Mouse (Mus musculus): ENCODE results near the gene Nhlh1. TPM values are rescaled to one million over a fixed set of nuclear protein-coding genes. Genes with fewer than 3 reads are reported as not detected.

The Nhlh1 gene
- total RNA-seq, 1 experiment from 2014 or later, result not detected

DNA sequence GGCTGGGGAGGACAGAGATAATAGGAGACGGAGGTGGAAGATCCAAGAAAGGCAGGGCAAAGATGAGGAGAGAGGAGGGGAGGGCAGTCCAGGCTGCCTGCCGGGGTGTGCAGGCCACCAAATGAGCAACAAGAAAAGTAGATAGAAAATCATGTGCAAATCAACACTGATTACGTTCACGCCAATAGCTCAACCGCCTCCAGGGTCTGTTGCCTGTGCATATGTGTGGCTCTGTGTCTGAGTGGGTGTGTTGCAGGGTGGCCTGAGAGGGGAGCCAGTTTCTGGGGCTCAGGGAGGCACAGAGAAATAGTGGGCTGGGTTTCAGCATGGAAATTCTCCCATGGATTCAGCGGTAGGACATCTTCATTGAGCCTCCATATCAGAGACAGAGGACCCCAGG is 948 bp upstream of the Nhlh1 start:
- no peak for ATAC-seq (ENCODE audit: extremely low read depth, insufficient number of reproducible peaks, low FRiP score, poor library complexity, severe bottlenecking)

GRCm38 (mm10) chr1:172056251-172056650 is 1.1 kb downstream of the Nhlh1 start:
- no peak for ATAC-seq (ENCODE audit: extremely low read depth, insufficient number of reproducible peaks, low FRiP score, poor library complexity, severe bottlenecking)

DNA sequence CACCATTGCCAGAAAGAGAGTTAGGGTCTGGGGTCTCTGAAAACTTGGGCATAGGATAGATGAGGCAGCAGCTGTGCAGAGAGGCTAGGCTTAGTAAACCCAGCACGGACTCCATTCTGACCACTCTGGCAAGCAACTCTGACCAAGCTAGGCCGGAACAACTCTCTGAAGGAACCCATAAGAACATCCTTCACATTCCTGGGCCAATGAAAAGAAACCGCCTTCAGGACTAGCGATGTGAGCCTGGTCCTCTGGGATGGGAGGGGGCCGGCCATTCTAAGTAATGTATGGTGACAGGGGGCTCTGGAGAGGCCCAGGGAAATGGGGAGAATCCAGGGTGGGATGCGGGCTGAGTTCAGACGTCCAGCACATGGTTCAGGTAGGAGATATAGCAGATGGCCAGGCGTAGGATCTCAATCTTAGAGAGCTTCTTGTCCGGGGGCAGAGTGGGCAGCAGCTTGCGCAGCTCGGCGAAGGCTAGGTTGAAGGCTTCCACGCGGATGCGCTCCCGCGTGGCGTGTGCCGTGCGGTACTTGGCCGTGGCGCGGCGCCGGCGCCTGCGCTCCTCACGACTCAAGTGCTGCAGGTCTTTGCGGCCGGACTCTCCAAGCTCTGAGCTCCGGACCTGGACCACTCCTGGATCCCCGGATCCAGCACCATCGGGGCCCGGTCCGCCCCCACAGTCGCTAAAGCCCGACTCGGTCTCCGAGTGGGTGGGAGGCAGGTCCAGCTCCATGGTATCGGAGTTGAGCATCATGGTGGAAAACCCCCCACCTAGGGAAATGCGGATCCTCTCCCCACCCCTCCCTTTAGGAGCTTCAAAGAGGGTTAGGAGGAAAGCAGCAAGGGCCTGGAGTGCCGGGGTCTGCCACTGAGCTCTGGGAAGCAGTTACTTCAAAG is 3.6 kb downstream of the Nhlh1 start:
- no peak for ATAC-seq (ENCODE audit: extremely low read depth, insufficient number of reproducible peaks, low FRiP score, poor library complexity, severe bottlenecking)

- no peak for ATAC-seq (ENCODE audit: extremely low read depth, insufficient number of reproducible peaks, low FRiP score, poor library complexity, severe bottlenecking)
These were observed 4.5 kb downstream of the Nhlh1 start for GRCm38 (mm10) chr1:172052766-172053279.

DNA sequence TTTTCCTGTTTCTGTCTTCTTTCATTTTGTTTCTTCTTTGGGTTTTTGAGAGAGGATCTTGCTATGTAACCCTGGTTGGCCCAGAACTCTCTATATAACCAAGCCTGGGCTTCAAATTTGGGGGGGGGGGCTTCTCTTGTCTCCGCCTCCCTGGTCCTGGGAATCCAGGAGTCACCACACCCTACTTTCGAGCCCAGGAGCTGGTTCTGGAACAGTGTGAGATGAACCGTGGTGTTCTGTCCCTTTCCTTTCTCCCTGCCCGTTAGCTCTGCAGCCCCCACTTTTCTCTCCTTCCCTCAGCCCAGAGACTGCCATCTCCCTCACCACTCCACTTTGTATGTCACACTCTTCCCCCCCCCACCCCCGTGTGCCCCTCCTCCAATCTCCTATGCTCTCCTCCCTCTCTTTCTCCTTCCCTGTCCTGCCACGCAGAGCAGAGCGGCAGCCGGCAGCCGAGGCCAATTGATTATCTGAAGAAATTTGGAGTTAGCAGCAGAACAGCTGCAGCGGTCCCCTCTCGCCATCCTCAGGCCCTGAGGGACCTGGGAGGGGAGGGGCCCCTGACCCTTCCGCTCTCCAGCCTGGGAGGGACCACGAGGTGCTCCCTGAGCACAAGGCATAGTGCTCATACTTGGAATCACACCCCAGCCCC is 8.1 kb downstream of the Nhlh1 start:
- no peak for ATAC-seq (ENCODE audit: extremely low read depth, insufficient number of reproducible peaks, low FRiP score, poor library complexity, severe bottlenecking)

- no peak for ATAC-seq (ENCODE audit: extremely low read depth, insufficient number of reproducible peaks, low FRiP score, poor library complexity, severe bottlenecking)
These were observed 9.1 kb downstream of the Nhlh1 start for GRCm38 (mm10) chr1:172048241-172048734.

- peak; percentile 73 for ATAC-seq (ENCODE audit: extremely low read depth, insufficient number of reproducible peaks, low FRiP score, poor library complexity, severe bottlenecking)
These were observed 10.4 kb downstream of the Nhlh1 start for GRCm38 (mm10) chr1:172046938-172047337.

DNA sequence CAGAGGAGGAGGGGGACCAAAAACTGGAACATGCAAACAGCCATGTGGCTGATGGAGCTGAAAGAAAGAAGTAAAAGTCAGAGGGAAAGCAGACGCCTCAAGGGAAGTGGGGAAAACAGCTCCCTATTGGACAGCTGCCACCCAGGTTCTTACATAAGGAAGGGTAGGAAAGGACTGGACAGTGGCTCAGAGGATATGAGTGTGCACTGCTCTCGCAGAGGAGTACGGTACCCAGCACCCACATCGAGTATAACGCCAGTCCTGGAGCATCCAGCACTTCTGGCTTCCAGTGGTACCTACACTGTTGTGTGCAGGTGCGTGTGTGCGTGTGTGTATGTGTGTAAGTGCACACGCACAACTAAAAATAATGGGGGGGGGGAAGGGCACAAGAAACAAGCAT is 11.0 kb downstream of the Nhlh1 start:
- ATAC-seq (ENCODE audit: extremely low read depth, insufficient number of reproducible peaks, low FRiP score, poor library complexity, severe bottlenecking), result no peak

DNA sequence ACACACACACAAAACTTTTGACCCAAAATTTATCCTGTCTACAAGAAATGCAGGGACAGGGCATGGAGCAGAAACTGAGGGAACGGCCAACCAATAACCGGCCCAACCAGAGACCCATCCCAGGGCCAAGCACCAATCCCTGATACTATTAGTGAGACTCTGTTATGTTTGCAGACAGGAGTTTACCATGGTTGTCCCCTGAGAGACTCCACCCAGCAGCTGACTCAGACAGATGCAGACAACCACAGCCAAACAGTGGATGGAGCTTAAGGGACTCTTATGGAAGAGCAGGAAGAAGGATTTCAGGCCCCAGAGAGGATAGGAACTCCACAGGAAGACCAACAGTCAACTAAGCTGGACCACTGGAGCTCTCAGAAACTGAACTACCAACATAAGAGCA is 27.5 kb downstream of the Nhlh1 start:
- ATAC-seq (ENCODE audit: extremely low read depth, insufficient number of reproducible peaks, low FRiP score, poor library complexity, severe bottlenecking), result no peak

GRCm38 (mm10) chr1:172028394-172029275 is 28.7 kb downstream of the Nhlh1 start, which contains the start of gene Vangl2:
TSS of gene Vangl2 (minus strand) at chr1:172028444.
- ATAC-seq (ENCODE audit: extremely low read depth, insufficient number of reproducible peaks, low FRiP score, poor library complexity, severe bottlenecking), result no peak

- no peak for ATAC-seq (ENCODE audit: extremely low read depth, insufficient number of reproducible peaks, low FRiP score, poor library complexity, severe bottlenecking)
These were observed 29.6 kb downstream of the Nhlh1 start for GRCm38 (mm10) chr1:172027809-172028102.

DNA sequence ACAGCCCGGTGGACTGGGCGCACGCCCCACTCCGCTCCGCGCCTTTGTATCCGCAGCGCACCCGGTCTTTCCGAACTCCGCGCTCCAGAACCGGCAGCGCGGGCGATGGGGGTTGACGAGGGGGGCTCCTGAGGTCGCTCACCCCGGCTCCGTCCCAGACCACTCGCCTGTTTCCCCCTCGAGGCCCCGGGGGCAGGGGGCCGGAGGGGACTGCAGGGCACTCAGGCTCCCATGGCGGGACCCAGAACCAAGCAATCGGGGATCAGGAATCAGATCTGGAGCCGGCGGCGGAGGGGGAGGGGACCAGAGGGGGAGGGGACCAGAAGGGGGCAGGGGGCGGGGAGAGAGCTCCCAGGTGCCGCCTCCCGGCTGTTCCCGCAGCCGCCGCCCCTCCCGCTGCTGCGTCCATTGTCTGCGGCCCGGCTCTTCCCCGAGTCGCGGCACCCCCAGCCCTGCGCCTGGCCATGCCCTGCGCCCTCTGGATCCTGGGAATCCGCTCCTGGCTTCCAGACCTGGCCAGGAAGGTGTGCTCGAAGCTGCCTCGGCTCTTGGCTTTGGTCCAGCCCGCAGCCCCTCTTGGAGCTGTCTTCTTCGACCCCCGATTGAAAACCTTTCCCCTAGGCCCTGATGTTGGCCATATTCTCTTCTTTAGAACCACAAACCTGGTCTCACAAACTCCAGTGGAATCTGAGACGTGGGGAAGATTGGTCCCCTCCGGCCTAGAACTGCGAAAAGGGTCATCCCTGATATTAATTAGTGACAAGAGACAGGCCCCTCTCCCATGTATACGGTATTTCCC is 30.2 kb downstream of the Nhlh1 start:
- peak; percentile 57 for ATAC-seq (ENCODE audit: extremely low read depth, insufficient number of reproducible peaks, low FRiP score, poor library complexity, severe bottlenecking)

GRCm38 (mm10) chr1:172026201-172026901 is 31.0 kb downstream of the Nhlh1 start:
- ATAC-seq (ENCODE audit: extremely low read depth, insufficient number of reproducible peaks, low FRiP score, poor library complexity, severe bottlenecking), result no peak

DNA sequence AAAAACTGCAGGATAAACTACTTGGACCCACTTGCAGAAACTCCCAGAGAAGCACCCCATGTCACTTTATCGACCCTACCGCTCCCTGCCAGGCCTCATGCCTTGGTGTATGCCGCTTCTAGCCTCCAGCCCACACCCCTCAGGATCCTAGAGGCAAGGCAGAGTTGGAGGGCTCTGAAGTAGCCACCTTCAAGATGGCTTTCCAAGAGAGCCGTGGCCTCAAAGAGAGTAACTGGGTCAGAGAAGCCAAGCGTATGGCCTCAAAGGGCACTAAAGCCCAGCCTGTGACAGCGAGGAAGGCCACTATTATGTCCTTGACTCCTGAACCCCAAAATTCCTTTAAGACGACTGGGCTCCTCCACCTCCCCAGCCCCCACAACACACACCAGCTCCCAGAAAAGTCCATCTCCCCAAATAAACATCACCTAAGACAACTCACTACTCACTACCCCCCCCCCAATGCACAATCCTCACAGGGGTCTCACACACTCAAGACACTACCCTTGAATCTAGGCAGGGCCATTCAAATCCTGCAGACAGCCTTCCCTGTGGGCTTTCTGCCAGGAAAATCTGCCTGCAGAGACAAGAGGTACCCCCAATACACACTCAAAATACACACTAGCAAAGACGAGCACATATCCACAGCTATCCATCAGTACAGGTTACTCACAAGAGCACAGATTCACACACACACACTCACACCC is 32.0 kb downstream of the Nhlh1 start:
- no peak for ATAC-seq (ENCODE audit: extremely low read depth, insufficient number of reproducible peaks, low FRiP score, poor library complexity, severe bottlenecking)

DNA sequence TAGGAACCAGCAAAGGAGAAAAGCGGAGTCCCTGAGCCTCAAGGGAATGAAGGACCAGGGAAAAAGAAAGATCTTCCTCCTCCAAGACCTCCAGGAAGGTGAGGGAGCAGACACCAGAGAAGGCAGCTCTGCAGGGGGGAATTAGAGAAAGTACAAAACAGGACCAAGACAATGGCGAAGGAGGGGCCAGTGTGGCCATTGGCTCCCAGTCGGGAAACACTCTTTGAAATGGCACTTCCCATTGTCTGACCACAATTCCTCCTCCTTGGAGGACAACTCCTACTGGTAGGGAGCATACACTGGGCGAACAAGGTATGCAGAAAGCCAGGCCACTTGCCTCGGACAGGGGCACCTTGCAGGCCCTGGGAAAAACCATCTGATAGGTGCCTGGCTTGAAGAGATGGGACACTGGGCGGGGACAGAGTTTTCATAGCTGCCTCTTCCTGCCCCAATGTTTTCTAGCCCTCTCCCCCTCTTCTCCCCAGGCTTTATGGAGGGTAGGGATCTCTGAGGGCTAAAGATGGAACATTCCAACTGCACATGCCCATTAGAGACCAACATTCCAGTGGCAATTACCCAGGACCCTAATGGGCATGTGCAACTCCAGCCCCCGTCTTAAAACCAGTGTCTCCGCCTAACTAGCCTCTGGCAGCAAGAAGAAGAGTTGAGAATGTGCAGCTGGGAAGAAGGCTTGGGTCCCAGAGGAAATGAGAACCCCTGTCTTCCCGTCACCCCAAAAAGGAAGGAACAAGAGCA is 33.1 kb downstream of the Nhlh1 start:
- no peak for ATAC-seq (ENCODE audit: extremely low read depth, insufficient number of reproducible peaks, low FRiP score, poor library complexity, severe bottlenecking)

- no peak for ATAC-seq (ENCODE audit: extremely low read depth, insufficient number of reproducible peaks, low FRiP score, poor library complexity, severe bottlenecking)
These were observed 37.4 kb downstream of the Nhlh1 start for GRCm38 (mm10) chr1:172019863-172020521.
